Mouse (Mus musculus): Measurements from ENCODE around the gene Gm10521. TPM values are rescaled to one million over a fixed set of nuclear protein-coding genes. Genes with fewer than 3 reads are reported as not detected.

Gm10521 gene
- polyA plus RNA-seq, 2 experiments from 2014 or later, result 1.6 to 2.5 TPM

Other genes with a start within 250 kb of the Gm10521 start
- 10 to 100 TPM; 12.5 to 13.1 TPM for gene Slamf7, start 242.6 kb upstream of the Gm10521 start, polyA plus RNA-seq (2017; shearing (Covaris generic))
- 100 to 1,000 TPM; 451 to 548 TPM for gene Cd48, start 213.7 kb upstream of the Gm10521 start, polyA plus RNA-seq (2017; shearing (Covaris generic))
- 10 to 100 TPM; 72.6 to 97.4 TPM for gene Slamf1, start 128.5 kb upstream of the Gm10521 start, polyA plus RNA-seq (2017; shearing (Covaris generic))
- gene Cd84, start 56.0 kb upstream of the Gm10521 start, polyA plus RNA-seq (2017; shearing (Covaris generic)), result 100 to 1,000 TPM; 206 to 219 TPM
- gene Slamf6, start 21.9 kb downstream of the Gm10521 start, polyA plus RNA-seq (2017; shearing (Covaris generic)), result 100 to 1,000 TPM; 266 to 302 TPM
- gene Vangl2, start 132.8 kb downstream of the Gm10521 start, polyA plus RNA-seq (2017; shearing (Covaris generic)), result 1 to 10 TPM in 1 of 2 experiments, under 1 TPM in 1; 0.67 to 1.2 TPM
- not detected for gene Nhlh1, start 161.9 kb downstream of the Gm10521 start, polyA plus RNA-seq (2017; shearing (Covaris generic))
- gene Copa, start 186.9 kb downstream of the Gm10521 start, polyA plus RNA-seq (2017; shearing (Covaris generic)), result 100 to 1,000 TPM in 1 of 2 experiments, 10 to 100 TPM in 1; 97.8 to 161 TPM
- 100 to 1,000 TPM; 105 to 161 TPM for gene Ncstn, start 187.1 kb downstream of the Gm10521 start, polyA plus RNA-seq (2017; shearing (Covaris generic))
- 100 to 1,000 TPM in 1 of 2 experiments, 10 to 100 TPM in 1; 82.9 to 122 TPM for gene Pex19, start 231.1 kb downstream of the Gm10521 start, polyA plus RNA-seq (2017; shearing (Covaris generic))